Mouse (Mus musculus): Measurements from ENCODE around the gene Gja5. TPM values are rescaled to one million over a fixed set of nuclear protein-coding genes. Genes with fewer than 3 reads are reported as not detected.
"Not testable (repeated sequence)": the region's sequence is repeated elsewhere in the genome, so short reads cannot be mapped to it uniquely, and the experiment has no call there.

The Gja5 gene
- total RNA-seq, 2 experiments from 2014 or later = 1.2 to 2.3 TPM

GRCm38 (mm10) chr3:97004509-97004908 is 100.0 kb downstream of the Gja5 start:
- no peak for DNase-seq (ENCODE audit: low spot score in 2 of 2)
- intact Hi-C loops (cut with DNase I) = no loop called here

DNA sequence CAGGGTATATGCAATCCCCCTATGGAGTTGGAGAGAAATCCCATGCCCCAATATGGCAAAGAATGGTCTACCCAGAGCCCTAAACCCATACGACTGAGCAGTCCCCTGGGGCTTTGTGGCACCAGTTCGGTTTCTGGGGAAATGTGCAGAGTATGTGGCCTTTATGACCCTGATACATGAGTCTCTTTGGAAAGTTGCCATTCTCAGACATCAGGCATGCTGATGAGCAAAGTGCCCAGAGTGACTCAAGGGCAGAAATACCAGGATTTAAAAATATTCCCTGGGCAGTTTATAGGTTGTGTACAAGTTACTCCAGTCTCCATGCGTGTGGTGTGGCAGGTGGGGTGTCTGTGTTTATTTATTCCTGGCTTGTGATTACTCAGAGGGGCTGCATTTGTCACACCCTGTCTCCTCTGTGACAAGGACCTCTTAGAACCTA is 102.5 kb downstream of the Gja5 start:
- DNase-seq (ENCODE audit: low spot score in 2 of 2) = no peak
- intact Hi-C loops (cut with DNase I) = no loop called here

DNA sequence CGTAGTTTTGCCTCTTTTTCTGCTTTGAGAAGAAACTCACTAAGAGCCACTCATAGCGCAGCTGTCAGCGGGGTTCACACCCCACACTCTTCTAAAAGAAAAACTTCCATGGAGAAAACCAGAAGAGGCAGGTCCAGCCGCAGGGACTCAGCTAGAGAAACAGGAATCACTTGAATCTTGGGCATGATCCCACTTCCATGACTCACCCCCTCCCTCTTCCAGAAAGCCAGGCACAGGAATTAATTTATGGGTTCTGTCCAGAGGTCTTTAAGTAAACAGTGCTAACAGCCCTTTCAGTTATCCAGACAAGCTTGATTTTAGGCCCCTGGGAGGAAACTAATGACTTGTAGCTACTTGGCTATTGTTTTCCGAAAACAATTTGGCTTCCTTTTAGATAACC is 120.7 kb downstream of the Gja5 start:
- intact Hi-C loops (cut with DNase I) = no loop called here

DNA sequence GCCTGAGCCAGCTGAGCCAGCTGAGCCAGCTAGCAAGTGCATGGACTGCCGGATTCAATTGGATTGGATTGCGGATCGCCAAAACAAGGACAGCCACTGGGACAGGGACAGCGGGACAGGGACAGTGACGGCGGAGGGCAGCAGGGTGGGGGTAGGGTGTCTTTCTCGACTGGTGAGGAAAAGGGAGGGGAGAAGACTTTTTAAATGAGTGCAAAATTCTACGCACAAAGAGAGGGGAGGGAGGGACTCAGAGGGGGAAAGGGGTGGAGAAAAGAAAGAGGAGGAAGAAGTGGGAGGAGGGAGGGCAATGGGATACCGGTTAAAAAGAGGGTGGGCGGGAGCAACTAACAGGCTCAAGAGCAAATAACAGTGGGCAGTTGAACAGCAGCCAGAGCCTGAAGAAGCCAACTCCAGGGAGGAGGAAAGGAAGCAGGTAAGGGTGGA is 127.6 kb downstream of the Gja5 start:
- DNase-seq (ENCODE audit: low spot score in 2 of 2) = no peak
- intact Hi-C loops (cut with DNase I) = no loop called here

More for the DNA sequence above, 120.7 kb downstream of the Gja5 start:
- no peak for DNase-seq (ENCODE audit: low spot score in 2 of 2)

- DNase-seq (ENCODE audit: low spot score in 2 of 2) = no peak
- intact Hi-C loops (cut with DNase I) = no loop called here
Measured at GRCm38 (mm10) chr3:97035558-97035957, 131.1 kb downstream of the Gja5 start.

DNA sequence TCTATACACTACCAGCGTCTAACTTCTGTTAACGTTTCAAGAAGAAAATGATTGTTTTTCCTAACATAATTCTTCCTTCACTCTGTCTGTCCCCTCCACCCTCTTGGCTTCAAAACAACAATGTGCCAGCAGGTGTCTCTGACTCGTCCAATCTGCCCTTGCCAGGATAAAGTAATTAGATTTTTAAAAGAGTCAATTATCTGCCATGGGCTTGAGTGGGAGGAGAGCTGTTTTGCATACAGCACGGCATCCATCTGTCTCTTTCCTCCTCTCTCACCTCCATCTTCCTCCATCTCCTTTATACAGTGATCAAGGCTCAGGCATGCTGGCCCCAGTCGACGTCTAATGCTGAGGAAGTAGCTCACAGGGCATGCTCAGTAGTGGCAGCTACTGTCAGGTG is 132.6 kb downstream of the Gja5 start:
- intact Hi-C loops (cut with DNase I) = no loop called here
- DNase-seq (ENCODE audit: low spot score in 2 of 2) = no peak

GRCm38 (mm10) chr3:97039721-97040120 is 135.2 kb downstream of the Gja5 start:
- intact Hi-C loops (cut with DNase I) = no loop called here

GRCm38 (mm10) chr3:97044188-97044587 is 139.7 kb downstream of the Gja5 start:
- DNase-seq (ENCODE audit: low spot score in 2 of 2) = no peak
- intact Hi-C loops (cut with DNase I) = no loop called here

More at GRCm38 (mm10) chr3:97039721-97040120, 135.2 kb downstream of the Gja5 start:
- DNase-seq (ENCODE audit: low spot score in 2 of 2) = no peak

DNA sequence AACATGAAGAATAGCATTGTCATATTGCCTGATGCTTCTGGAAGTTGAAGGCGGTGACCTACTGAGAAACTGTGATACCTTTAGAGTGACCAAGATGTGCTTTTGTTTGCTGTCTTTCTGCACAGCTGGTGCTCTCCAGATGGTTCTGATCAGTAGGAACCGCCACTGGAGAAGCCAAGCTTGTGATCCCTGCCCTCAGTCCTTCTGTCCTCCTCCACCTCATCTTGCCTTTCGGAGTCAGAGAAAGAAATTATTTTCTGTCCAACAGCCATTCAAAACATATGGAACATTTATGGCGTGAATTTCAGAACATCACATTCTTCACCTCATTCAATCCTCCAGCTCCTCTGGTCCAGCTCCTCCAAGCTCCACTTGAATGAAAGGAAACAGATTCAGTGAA is 143.3 kb downstream of the Gja5 start:
- intact Hi-C loops (cut with DNase I) = no loop called here
- DNase-seq (ENCODE audit: low spot score in 2 of 2) = no peak

DNA sequence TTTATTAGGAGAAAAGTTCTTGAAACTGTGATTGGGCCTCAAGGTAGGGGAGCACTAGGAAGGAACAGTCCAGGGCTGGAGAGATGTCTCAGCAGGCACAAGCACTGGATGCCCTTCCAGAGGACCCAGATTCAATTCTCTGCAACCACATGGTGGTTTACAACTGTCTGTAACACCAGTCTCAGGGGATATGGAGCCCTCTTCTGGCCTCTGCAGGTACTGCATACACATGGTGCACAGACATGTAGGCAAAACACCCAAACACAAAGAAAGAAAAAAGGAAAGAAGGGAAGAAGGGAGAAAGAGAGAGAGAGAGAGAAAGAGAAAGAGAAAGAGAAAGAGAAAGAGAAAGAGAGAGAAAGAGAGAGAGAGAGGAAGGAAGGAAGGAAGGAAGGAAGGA is 143.9 kb downstream of the Gja5 start:
- no peak for DNase-seq (ENCODE audit: low spot score in 2 of 2)
- intact Hi-C loops (cut with DNase I) = no loop called here

GRCm38 (mm10) chr3:97051264-97051744 is 146.8 kb downstream of the Gja5 start:
- intact Hi-C loops (cut with DNase I) = no loop called here
- no peak for DNase-seq (ENCODE audit: low spot score in 2 of 2)

DNA sequence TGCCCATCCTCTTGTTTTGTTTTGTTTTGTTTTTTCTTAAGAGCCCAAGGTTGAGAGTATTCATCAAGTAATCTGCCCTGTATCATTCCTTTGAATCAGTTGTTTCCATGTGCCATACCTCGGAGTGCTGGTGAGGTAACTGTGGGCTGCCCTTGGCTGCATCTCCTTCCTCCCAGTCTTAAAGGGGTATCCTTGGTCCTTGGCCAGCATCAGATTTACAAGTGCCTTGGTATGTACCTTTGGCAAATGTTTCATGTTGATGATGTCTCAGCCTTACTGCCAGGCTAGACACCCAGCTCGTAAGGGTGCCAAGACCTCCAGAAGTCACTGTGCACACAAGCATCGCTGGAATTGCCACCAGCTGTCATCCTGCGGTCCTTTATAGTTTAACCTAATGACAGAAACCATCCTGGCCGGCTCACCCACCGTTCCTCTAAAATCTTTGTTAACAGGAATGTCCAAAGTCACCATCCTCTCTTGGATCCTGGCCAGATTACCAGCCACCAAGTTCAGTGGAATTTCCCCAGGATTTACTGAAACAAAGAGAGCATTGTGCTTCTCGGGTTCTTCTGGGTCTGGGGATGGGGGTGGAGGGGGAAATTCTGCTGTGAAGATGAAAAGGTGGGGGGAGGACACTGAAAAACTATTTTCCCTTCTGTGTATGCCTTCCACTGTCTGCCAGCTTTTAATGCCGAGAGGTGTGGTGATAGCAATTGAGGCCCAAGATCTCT is 147.7 kb downstream of the Gja5 start:
- intact Hi-C loops (cut with DNase I) = no loop called here
- DNase-seq (ENCODE audit: low spot score in 2 of 2) = no peak

DNA sequence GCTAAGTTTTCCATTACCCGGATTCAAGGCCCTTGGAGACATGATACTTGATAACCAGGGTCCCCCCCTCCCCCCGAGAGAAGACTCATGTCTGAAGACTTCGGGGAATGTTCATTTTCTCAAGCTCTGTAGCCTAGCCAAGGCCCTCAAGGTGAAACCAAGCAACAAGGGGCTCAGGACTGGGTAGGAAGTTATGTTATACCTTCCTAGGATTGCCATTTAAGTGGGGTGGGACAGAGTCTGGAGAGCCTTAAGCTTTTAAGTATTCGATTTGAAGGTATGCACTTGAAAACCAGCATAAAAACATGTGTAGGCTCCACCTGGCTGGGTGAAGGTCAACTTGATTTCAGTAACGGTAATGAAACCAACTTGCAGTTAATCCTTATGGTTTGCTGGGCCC is 154.2 kb downstream of the Gja5 start:
- no peak for DNase-seq (ENCODE audit: low spot score in 2 of 2)
- intact Hi-C loops (cut with DNase I) = no loop called here

DNA sequence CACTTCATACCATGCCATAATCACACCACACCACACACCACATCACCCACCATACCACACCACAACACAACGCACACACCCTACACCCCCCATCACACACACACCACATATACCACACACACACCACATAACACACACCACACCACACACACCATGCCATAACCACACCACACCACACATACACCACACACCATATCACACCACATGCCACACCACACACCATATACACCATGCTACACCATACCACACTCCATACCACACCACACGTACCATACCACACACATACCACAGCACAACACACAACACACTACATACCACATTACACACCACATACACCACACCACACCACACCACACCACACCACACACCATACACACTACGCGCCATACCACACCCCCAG is 155.6 kb downstream of the Gja5 start:
- DNase-seq (ENCODE audit: low spot score in 2 of 2) = no peak
- intact Hi-C loops (cut with DNase I) = no loop called here

- intact Hi-C loops (cut with DNase I) = no loop called here
Measured at GRCm38 (mm10) chr3:97062814-97063213, 158.3 kb downstream of the Gja5 start.

DNA sequence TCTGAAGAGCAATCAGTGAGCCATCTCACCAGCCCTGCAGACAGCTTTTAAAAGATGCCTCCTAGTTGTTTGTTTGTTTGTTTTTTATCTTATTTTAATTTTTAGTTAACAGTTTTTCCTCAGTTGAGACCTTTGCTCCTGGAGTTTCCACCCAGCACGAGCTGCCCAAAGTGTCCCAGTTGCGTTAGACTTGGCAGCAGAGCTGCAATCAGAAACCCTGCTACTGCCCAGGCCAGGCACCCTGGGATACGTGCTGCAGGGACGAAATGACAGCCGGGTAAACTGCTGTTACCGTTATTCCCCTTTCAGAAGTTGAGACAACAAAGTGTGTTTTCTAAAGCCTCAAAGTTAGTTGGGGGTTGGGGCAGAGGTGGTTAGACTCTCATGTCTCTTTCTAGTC is 159.6 kb downstream of the Gja5 start:
- intact Hi-C loops (cut with DNase I) = no loop called here
- DNase-seq (ENCODE audit: low spot score in 2 of 2) = no peak

More at GRCm38 (mm10) chr3:97062814-97063213, 158.3 kb downstream of the Gja5 start:
- no peak for DNase-seq (ENCODE audit: low spot score in 2 of 2)

- peak in 1 of 2 experiments; percentile 31 for DNase-seq (ENCODE audit: low spot score in 2 of 2)
Measured at GRCm38 (mm10) chr3:97069589-97069988, 165.1 kb downstream of the Gja5 start.

GRCm38 (mm10) chr3:97071916-97072315 is 167.4 kb downstream of the Gja5 start:
- peak in 1 of 2 experiments; percentile 24 for DNase-seq (ENCODE audit: low spot score in 2 of 2)
- intact Hi-C loops (cut with DNase I) = not testable (repeated sequence)

More at GRCm38 (mm10) chr3:97069589-97069988, 165.1 kb downstream of the Gja5 start:
- intact Hi-C loops (cut with DNase I) = not testable (repeated sequence)

GRCm38 (mm10) chr3:97072361-97072760 is 167.9 kb downstream of the Gja5 start:
- DNase-seq (ENCODE audit: low spot score in 2 of 2); intact Hi-C loops (cut with DNase I): not testable (repeated sequence)

GRCm38 (mm10) chr3:97075744-97076350 is 171.4 kb downstream of the Gja5 start:
- intact Hi-C loops (cut with DNase I) = loop anchor here (2.0 kb wide), 1 partner anchor 137 kb away; no protein-coding TSS in a partner anchor
- DNase-seq (ENCODE audit: low spot score in 2 of 2) = not testable (repeated sequence)

DNA sequence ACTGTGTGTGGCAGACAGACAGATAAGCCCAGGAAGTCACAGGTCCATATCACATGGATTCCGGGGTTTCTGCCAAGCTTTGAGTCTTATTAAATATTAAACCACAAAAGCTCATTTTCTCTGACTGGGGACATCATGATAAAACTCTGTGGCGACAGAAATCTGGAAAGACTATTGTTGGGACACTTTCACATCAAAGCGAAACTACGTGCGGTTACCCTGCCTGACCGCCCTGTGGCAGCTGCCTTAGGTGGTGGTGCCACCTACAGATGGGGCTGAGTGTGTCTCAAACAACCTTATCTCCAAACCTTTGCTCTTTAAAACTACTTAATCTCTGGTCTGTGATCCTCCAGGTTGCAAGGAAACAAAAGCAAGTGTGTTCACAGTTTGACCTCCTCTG is 171.9 kb downstream of the Gja5 start:
- peak in 1 of 2 experiments; percentile 11 for DNase-seq (ENCODE audit: low spot score in 2 of 2)
- intact Hi-C loops (cut with DNase I) = loop anchor here (2.0 kb wide), 1 partner anchor 138 kb away; no protein-coding TSS in a partner anchor

All from left cerebral cortex, postnatal 25 days (tissue).